Mouse (Mus musculus) ES-E14 (cell line): Measurements from ENCODE around the gene Frg2f1.

ENCODE experiments used
- CHD2 ChIP-seq: IDR thresholded peaks from 2 replicates; pipeline ENCODE4 v1.6.1; 2014; ENCODE audit warnings: mild to moderate bottlenecking, low read depth, low read length, inconsistent platforms
- ZC3H11A ChIP-seq: IDR thresholded peaks from 2 replicates; pipeline ENCODE4 v1.6.1; 2012; ENCODE audit warnings: low read depth, mild to moderate bottlenecking, inconsistent platforms, low read length, borderline replicate concordance

GRCm38 (mm10) chr4:119492291-119492932 lies 46.9 kb downstream of the Frg2f1 start, which contains the start of gene Rimkla:
- no peak for TF ChIP-seq CHD2
- TF ChIP-seq ZC3H11A: no peak
